Mouse (Mus musculus) myocyte (in vitro differentiated cells): ENCODE measurements at regions not wholly inside any gene's neighbourhood (a gene's known extent, or its start where the extent isn't known, plus 50 kb on each side); places are given as distances from the start of the nearest gene placed in this dataset.

Source experiments
- H3K27me3 ChIP-seq: one replicate; pipeline ENCODE4 v1.6.1; 2011; ENCODE audit not compliant: control insufficient read depth, insufficient read depth, insufficient read length
- H3K36me3 ChIP-seq: one replicate; pipeline ENCODE4 v1.6.1; 2011; ENCODE audit not compliant: control insufficient read depth, insufficient read depth
- H3K4me2 ChIP-seq: one replicate; pipeline ENCODE4 v1.6.1; 2011; ENCODE audit warnings: low read depth, control low read depth
- H3K4me3 ChIP-seq: one replicate; pipeline ENCODE4 v1.5.1; 2011; ENCODE audit warnings: mild to moderate bottlenecking, control low read depth, moderate library complexity
- H3K79me2 ChIP-seq: one replicate; pipeline ENCODE4 v1.6.1; 2011; ENCODE audit not compliant: control insufficient read depth, insufficient read depth
- H3ac ChIP-seq: one replicate; pipeline ENCODE4 v1.6.1; 2011; ENCODE audit not compliant: control insufficient read depth, insufficient read length
- CEBPB ChIP-seq: IDR thresholded peaks from 2 replicates; pipeline ENCODE4 v1.6.1; 2011; ENCODE audit warnings: mild to moderate bottlenecking, moderate library complexity; ENCODE audit not compliant: poor library complexity, insufficient read depth, severe bottlenecking
- E2F4 ChIP-seq: IDR thresholded peaks from one replicate; pipeline ENCODE4 v1.6.1; 2011; ENCODE audit warnings: mild to moderate bottlenecking, control low read depth, moderate library complexity; ENCODE audit not compliant: insufficient read depth
- MAX ChIP-seq: IDR thresholded peaks from one replicate; pipeline ENCODE4 v1.6.1; 2011; ENCODE audit warnings: low read depth, mild to moderate bottlenecking, control low read depth
- MYOD1 ChIP-seq, 3 experiments: IDR thresholded peaks; one replicate each; pipeline ENCODE4 v1.6.1; 2011; ENCODE audit warnings: control low read depth in 2 of 3, low read depth in 2 of 3, mild to moderate bottlenecking in 2 of 3, moderate library complexity in 1 of 3; ENCODE audit not compliant: insufficient read length in 2 of 3, control insufficient read depth in 1 of 3
- MYOG ChIP-seq, 3 experiments: IDR thresholded peaks; one replicate each; pipeline ENCODE4 v1.6.1; 2011; ENCODE audit warnings: control low read depth in 2 of 3, low read depth in 2 of 3, mild to moderate bottlenecking in 2 of 3; ENCODE audit not compliant: insufficient read length in 2 of 3, control insufficient read depth in 1 of 3, insufficient read depth in 1 of 3
- POLR2A ChIP-seq: IDR thresholded peaks from one replicate; pipeline ENCODE4 v1.6.1; 2011; ENCODE audit warnings: low read depth, mild to moderate bottlenecking, control low read depth, moderate library complexity; ENCODE audit not compliant: insufficient read length
- POLR2AphosphoS2 ChIP-seq: IDR thresholded peaks from one replicate; pipeline ENCODE4 v1.6.1; 2011; ENCODE audit warnings: low read depth, control low read depth; ENCODE audit not compliant: insufficient read length
- REST ChIP-seq: IDR thresholded peaks from one replicate; pipeline ENCODE4 v1.6.1; 2011; ENCODE audit warnings: mild to moderate bottlenecking, control low read depth, moderate library complexity; ENCODE audit not compliant: insufficient read depth, insufficient read length
- SRF ChIP-seq: IDR thresholded peaks from one replicate; pipeline ENCODE4 v1.6.1; 2011; ENCODE audit warnings: low read depth; ENCODE audit not compliant: control insufficient read depth, insufficient read length
- TCF12 ChIP-seq: IDR thresholded peaks from one replicate; pipeline ENCODE4 v1.6.1; 2011; ENCODE audit warnings: mild to moderate bottlenecking, control low read depth; ENCODE audit not compliant: poor library complexity, insufficient read depth, severe bottlenecking
- TCF3 ChIP-seq: IDR thresholded peaks from one replicate; pipeline ENCODE4 v1.6.1; 2011; ENCODE audit warnings: low read depth, control low read depth; ENCODE audit not compliant: insufficient read length
- USF1 ChIP-seq: IDR thresholded peaks from one replicate; pipeline ENCODE4 v1.6.1; 2011; ENCODE audit warnings: low read depth, mild to moderate bottlenecking, control low read depth, moderate library complexity

- TF ChIP-seq TCF3: no peak
- no peak for TF ChIP-seq REST
- no peak for TF ChIP-seq MAX
- no peak for TF ChIP-seq MYOD1 (IDR thresholded peaks at IDR 0.05; ENCODE audit: control insufficient read depth in 1 of 3, insufficient read length in 2 of 3, low read depth in 2 of 3)
- TF ChIP-seq POLR2A: no peak
- TF ChIP-seq CEBPB: no peak
- no peak for TF ChIP-seq TCF12
- TF ChIP-seq POLR2AphosphoS2: no peak
- TF ChIP-seq USF1: no peak
These were observed 269.7 kb upstream of the Tmem161b start for GRCm38 (mm10) chr13:83952353-83952752.

GRCm38 (mm10) chr13:83952862-83953261 lies 269.2 kb upstream of the Tmem161b start:
- no peaks in the 10 kb centered on the region for H3K79me2 ChIP-seq
- no peaks in the 10 kb centered on the region for H3K27me3 ChIP-seq
- no peak overlapping the region for H3ac ChIP-seq
- H3K4me2 ChIP-seq: no peak overlapping the region
- H3K4me3 ChIP-seq: no peak overlapping the region
- no peaks in the 10 kb centered on the region for H3K36me3 ChIP-seq
- TF ChIP-seq MYOG (IDR thresholded peaks at IDR 0.05; ENCODE audit: control insufficient read depth in 1 of 3, insufficient read depth in 1 of 3, insufficient read length in 2 of 3, low read depth in 2 of 3): no peak
- no peak for TF ChIP-seq REST
- TF ChIP-seq POLR2AphosphoS2: no peak
- TF ChIP-seq MYOD1 (IDR thresholded peaks at IDR 0.05; ENCODE audit: control insufficient read depth in 1 of 3, insufficient read length in 2 of 3, low read depth in 2 of 3): no peak
- no peak for TF ChIP-seq TCF12
- TF ChIP-seq SRF: no peak
- no peak for TF ChIP-seq MAX
- no peak for TF ChIP-seq E2F4

More at GRCm38 (mm10) chr13:83952353-83952752, 269.7 kb upstream of the Tmem161b start:
- Histone ChIP-seq H3K36me3 (no peaks in the 10 kb centered on the region), H3K27me3 (no peaks in the 10 kb centered on the region), H3K4me3 (no peak overlapping the region), H3K79me2 (no peaks in the 10 kb centered on the region), H3K4me2 (no peak overlapping the region), H3ac (no peak overlapping the region)

GRCm38 (mm10) chr13:83955701-83956100 lies 266.4 kb upstream of the Tmem161b start:
- Histone ChIP-seq H3K36me3 (no peaks in the 10 kb centered on the region), H3K4me2 (no peak overlapping the region), H3K4me3 (no peak overlapping the region), H3K79me2 (no peaks in the 10 kb centered on the region), H3ac (no peak overlapping the region), H3K27me3 (no peaks in the 10 kb centered on the region)
- no peak for TF ChIP-seq TCF12
- no peak for TF ChIP-seq POLR2A
- TF ChIP-seq REST: no peak
- no peak for TF ChIP-seq MAX
- no peak for TF ChIP-seq E2F4
- no peak for TF ChIP-seq USF1
- TF ChIP-seq POLR2AphosphoS2: no peak
- no peak for TF ChIP-seq MYOD1 (IDR thresholded peaks at IDR 0.05; ENCODE audit: control insufficient read depth in 1 of 3, insufficient read length in 2 of 3, low read depth in 2 of 3)
- TF ChIP-seq MYOG (IDR thresholded peaks at IDR 0.05; ENCODE audit: control insufficient read depth in 1 of 3, insufficient read depth in 1 of 3, insufficient read length in 2 of 3, low read depth in 2 of 3): no peak
- TF ChIP-seq TCF3: no peak
- no peak for TF ChIP-seq SRF
- no peak for TF ChIP-seq CEBPB

- Histone ChIP-seq H3K79me2 (no peaks in the 10 kb centered on the region), H3K4me3 (no peak overlapping the region), H3K36me3 (no peaks in the 10 kb centered on the region), H3K4me2 (no peak overlapping the region), H3K27me3 (no peaks in the 10 kb centered on the region), H3ac (no peak overlapping the region)
- TF ChIP-seq TCF3: no peak
- TF ChIP-seq MYOG (IDR thresholded peaks at IDR 0.05; ENCODE audit: control insufficient read depth in 1 of 3, insufficient read depth in 1 of 3, insufficient read length in 2 of 3, low read depth in 2 of 3): no peak
- TF ChIP-seq POLR2A: no peak
- no peak for TF ChIP-seq SRF
- no peak for TF ChIP-seq MAX
- no peak for TF ChIP-seq E2F4
- no peak for TF ChIP-seq CEBPB
- no peak for TF ChIP-seq REST
- TF ChIP-seq MYOD1 (IDR thresholded peaks at IDR 0.05; ENCODE audit: control insufficient read depth in 1 of 3, insufficient read length in 2 of 3, low read depth in 2 of 3): no peak
- no peak for TF ChIP-seq USF1
- TF ChIP-seq TCF12: no peak
- no peak for TF ChIP-seq POLR2AphosphoS2
These were observed 243.6 kb upstream of the Tmem161b start for GRCm38 (mm10) chr13:83978541-83978940.

- H3ac ChIP-seq: no peak overlapping the region
- TF ChIP-seq POLR2A (no peak), MYOG (IDR thresholded peaks at IDR 0.05; ENCODE audit: control insufficient read depth in 1 of 3, insufficient read depth in 1 of 3, insufficient read length in 2 of 3, low read depth in 2 of 3) (no peak), USF1 (no peak), POLR2AphosphoS2 (no peak), MYOD1 (IDR thresholded peaks at IDR 0.05; ENCODE audit: control insufficient read depth in 1 of 3, insufficient read length in 2 of 3, low read depth in 2 of 3) (no peak), REST (no peak), TCF12 (no peak), TCF3 (no peak), SRF (no peak), MAX (no peak), E2F4 (no peak)
- H3K27me3 ChIP-seq: no peaks in the 10 kb centered on the region
- H3K4me2 ChIP-seq: no peak overlapping the region
- no peaks in the 10 kb centered on the region for H3K36me3 ChIP-seq
- no peak overlapping the region for H3K4me3 ChIP-seq
- no peaks in the 10 kb centered on the region for H3K79me2 ChIP-seq
These were observed 242.6 kb upstream of the Tmem161b start for GRCm38 (mm10) chr13:83979535-83979934.
